Mouse (Mus musculus): ENCODE results near the gene Ttk.

Ttk gene

DNA sequence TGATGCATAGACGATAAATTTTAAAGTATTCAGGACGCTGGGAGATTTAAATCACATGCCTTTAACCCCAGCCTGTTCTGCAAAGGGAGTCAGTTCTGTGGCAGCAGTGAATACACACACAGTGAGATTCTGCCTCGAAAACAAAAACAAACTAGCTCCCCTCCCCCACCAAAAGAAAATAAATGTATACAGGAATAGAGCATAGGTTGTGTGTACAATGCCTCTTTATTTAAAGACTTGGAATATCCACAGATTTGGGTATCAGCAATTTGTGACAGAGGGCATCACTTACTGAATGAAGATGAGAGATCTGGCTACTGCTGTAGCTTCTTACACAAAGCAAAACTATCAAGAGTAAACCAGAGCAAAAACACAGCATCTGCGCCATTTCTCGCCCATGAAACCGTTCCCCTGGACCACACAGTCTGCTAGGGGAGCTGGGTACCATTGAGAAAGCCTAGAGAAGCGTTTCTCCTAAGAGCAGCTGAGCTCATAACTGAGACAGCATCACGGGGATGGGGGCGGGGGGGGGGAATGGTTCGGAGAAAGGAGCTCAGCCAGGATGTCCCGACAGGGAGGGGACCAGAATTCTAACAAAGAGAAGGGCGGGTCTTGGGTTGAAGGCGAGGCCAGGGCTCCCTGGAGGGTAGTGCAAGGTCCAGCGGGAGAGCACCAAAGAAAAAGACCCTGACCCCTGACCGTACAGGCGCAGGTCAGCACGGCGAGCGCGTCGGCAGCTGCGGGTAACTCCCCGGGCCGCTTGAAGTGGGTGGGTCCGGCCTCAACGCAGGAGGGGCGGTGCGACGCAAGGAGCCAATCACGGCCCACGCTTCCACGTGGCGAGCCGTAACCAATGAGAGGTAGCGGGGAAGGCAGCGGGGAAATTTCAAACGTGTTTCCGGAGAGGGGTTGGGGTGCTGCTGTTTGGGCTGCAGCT, at the start of gene Ttk:
Gene Ttk (plus strand): TSS at position 879 of the 937 bp plus-strand sequence.
- in situ Hi-C loops (cut with MboI) = no loop called here

DNA sequence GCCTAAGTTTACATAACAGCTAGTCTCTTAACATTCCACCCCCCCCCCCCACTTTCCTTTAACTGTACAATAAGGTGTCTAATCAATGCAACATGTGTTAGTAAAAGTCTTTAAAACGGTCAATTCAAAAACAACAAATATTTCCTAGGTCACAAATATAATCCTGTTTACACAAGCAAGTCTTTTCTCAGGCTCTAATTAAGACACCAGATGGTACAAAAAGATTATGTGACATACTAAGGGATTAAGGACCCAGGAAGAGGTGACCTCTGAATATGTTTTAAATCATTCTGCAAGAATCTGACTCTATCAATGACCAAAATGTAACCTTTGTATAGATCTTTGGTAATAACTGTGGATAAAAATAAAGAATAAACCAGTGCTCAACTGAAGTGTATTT, 49.0 kb upstream of the Ttk start:
- in situ Hi-C loops (cut with MboI) = no loop called here

DNA sequence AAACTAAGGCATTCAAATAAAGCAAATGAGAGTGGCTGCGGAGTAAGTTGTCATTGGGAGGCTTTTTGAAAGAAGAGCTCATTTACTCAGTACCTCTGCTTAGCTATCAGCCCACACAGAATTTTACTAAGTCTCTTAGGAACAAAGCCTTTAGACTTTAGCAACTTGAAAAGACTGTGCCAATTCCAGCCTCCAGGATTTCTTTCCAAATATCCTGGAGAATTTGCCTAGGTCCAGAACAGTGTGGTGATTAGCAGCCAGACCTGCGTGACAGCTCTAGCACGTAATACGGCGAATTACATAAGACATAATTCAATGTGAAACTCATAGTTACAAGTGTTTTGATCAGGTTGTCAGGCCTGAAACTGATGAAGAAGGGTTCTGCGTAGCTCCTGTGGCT, 45.2 kb upstream of the Ttk start:
- in situ Hi-C loops (cut with MboI) = no loop called here

DNA sequence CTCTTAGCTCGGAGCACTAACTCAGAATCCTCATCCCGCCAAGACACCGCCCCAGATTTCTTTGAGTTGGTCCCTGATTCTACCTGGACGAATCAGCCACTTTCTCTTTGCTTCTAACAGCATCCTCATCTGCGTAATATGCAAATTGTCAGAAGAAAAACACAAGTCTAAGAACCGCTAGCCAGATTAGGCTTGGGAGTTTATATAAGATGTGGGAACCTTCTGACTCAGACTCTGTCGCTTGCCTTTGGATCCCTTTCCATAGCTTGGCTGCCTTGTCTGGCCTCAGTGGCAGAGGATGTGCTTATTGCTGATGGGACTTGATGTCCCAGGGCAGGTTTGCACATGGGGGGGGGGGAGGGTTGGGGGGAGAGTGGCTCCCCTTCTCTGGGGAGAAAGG, 37.6 kb upstream of the Ttk start:
- in situ Hi-C loops (cut with MboI) = no loop called here

DNA sequence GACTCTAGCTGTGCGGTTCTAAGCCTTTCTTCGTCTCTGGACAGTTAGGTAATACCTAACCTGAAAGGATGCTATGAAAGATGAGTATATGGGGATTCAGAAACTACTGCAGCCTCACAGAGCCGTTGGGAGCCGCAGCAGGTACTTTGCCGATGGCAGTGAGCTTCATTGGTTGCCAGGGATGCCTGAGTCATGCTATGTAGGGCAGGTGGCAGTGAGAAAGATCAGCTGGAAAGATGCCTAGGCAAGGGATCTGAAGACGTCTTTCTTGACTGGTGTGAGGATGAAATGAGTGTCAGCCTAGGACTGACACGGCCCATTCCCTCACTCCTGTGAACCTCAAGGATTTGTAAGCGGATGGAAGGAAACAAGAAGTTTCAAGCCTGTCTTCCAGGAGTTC, 36.6 kb upstream of the Ttk start:
- in situ Hi-C loops (cut with MboI) = no loop called here

DNA sequence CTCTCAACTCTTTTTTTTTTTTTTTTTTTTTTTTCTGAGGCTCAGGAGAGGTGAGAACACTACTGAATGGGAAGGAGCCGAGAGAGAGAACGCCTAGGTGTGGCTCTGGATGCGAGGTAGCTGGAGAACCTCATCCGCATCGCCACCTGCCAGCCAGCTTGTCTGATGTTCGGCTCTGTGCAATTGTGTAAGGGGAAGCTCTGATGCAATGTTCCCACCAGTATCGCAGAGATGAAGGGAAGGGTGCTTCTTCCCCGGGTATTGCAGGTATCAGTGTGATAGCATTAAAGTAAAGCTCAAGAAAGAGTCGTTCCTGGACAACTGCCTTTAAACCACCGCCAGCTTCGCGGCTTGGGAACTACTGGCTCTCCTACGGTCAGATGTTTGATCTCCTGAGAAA, 30.1 kb upstream of the Ttk start:
- in situ Hi-C loops (cut with MboI) = no loop called here

DNA sequence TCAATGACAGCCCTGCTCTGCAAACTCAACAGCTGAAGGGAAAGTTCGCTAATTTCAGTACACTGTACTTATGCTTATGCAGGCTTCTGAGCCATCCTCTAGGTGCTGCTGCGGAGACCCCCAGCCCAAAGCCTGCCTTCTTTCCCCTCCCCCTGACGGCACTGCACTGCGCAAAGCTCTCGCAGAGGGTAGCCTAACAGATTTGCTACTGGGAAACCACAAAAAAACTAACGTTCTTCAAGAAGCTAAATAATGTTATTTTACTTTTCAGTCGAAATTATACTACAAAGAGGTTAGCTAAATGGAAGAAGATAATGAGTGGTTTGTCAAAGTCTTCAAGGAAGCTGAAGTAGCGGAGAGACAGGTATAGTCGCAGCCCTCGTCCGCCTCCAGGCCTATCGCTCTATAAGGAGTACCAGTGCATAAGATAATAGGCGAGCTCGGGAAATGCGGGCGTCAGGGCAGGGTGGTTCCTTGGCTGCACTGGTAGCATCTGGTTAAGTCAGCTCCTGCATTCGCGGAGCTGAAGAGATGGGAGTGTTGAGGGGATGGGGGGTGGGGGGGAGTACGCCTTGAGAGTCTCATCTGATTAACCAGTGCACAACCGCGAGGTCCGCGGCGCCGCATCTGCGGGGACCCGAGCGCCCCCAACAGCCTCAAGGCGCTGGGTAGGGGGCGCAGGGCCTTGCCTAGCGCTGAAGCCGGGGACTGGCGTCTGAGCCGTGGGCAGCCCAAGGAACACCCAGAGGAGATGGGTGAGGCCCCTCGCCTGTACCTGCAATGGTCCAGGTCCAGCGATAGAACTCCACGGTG, 29.1 kb upstream of the Ttk start:
- in situ Hi-C loops (cut with MboI) = no loop called here

DNA sequence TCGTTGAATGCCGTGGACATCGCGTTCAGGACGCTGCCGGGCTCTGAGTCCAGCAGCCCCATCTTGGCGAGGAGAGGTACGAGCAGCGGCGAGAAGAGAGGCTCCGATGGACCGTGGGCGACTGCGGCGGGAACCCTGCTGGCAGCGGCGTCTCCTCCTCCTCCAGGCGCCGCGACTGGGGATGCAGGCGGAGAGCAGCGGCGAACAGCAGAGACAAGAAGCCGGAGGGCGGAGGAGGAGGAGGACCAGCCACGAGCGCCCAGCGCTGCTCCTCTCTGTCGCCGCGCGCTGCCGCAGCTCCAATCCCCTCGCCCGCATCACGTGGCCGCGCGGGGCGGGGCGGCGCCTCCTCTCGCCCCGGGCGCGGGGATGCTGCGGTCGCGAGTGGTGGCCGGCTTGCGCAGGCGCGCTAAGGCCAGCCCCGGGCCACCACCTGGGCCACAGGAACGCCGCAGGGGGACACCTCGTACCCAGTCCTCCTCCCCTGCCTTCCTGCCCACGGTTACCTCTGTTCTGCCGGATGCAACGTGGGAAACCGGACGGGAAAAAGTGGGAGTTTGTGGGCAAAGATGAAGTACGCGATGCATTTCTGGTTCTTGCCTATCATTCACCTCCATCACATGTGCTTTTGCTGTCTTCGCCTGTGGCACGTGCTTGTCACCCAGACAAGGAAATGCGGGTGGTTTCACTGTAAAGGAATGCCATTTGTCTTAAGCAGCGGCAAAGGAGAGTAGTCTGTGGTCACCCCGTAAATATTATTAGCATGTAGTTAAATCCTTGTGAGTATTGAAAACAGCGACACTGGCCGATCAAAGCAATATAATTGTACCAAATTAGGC, 28.3 kb upstream of the Ttk start, which contains the start of gene Elovl4:
Gene Elovl4 (minus strand): TSS at position 301 of the 839 bp plus-strand sequence.
- in situ Hi-C loops (cut with MboI) = no loop called here

DNA sequence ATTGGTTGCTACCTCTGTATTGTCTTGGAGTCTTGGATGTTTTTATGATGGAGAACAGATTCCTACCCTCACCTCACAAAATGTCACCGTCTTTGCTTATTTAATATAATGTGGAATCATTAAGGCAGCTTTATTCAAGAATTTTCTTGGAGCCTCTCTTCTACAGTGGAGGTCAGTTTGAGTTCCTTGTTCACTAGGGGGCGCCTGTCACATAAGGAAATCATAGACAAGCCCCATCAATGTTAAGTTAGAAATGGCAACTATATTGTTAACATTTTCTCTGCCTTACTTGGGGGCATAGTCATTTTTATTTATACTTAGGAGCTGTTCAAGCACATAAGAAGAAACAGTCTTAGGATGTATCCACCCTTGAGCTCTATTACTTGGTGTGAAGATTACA, 26.9 kb upstream of the Ttk start:
- in situ Hi-C loops (cut with MboI) = no loop called here

DNA sequence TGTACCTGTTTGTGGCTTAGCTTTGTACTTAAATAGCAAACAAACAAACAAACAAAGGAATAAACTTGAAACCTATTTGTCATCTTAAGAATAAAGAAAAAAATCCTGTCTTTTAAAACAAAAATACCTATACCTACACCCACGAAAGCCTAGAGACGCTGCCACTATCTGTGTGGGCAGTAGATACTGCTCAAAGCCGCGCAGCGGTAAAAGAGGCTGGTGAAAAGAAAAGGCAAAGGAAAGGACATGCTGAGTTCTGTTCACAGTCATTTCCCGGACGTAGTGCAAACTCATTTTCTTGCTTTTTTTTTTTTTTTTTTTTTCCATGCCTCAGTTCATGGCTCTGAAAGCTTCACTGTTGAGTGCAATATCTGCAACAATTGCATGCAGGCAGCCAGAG, 15.3 kb upstream of the Ttk start:
- in situ Hi-C loops (cut with MboI) = loop anchor here (10.0 kb wide), 1 partner anchor 86 kb away; no protein-coding TSS in a partner anchor

DNA sequence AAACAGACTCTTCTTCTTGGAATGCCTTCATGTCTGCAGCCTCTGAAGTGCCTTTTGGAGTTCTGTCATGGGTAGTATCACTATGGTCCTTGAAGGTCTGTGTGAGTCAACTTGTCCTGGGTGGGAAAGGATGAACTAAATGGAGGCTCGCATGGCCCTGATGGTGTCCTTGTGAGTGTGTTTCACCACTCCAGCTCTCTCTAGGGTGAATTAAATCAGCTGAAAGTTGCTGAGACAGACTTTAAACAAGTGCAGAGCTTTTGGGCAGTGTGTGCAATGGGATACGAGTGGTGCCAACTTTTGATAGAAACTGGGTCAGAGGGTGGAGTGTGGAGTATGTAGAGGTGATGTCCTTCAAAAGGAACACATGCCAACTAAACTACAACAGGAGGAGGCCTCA, 13.5 kb upstream of the Ttk start:
- in situ Hi-C loops (cut with MboI) = no loop called here

DNA sequence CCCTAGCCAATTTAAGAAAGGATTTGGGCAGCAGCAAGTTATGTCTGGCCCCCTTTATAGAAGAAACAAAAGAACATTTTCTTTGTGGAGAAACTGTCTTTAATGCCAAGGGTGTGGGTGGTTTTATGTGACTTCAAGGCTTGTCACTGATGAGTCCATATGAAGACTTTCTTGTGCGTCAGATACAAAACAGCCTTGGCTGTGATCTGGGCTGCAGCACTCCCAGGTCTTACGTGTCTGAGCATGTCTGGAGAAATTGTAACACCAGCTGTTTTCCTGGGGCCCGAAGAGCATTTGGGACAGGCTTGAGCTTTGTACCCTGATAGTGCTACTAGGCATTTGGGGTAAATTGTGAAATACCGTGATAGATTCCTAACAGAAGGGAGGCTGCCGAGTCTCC, 11.6 kb upstream of the Ttk start:
- in situ Hi-C loops (cut with MboI) = no loop called here

DNA sequence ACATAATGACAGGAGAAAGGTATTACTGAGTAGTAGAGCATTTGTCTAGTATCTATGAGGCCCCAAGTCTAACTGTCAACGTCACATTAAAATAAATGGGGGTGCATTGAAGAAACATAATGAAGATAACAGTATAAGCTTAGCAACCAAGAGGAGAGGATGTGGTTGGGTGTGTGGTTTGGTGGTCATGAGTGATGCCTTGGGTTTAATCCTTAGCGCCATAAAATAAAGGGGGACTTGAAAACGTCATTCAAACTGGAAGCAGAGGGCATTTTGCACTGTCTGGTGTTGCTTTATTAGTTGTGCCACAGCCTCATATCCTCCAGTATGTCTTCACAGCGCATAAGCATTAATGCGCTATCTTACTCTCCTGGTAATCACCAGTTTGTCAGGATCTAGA, 4.6 kb upstream of the Ttk start:
- in situ Hi-C loops (cut with MboI) = no loop called here

DNA sequence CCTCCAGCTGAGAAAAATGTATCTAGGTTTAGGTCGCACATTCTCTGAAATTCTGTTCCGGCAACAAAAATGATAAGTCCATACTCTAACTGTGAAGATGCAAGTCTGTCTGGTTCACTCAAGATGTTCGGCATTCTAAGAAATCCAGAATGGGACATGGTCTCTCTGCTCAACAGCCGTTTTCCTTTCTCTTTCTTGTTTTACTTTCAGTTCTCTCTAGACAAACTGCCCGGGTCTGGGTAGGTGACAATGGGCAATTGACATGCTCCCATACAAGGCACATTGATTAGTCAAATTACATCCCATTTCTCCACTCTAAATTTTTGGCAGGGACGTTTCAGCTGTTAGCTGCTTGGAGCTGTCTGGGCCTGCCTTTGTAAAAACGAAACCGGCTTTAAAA, 3.3 kb upstream of the Ttk start:
- in situ Hi-C loops (cut with MboI) = no loop called here

DNA sequence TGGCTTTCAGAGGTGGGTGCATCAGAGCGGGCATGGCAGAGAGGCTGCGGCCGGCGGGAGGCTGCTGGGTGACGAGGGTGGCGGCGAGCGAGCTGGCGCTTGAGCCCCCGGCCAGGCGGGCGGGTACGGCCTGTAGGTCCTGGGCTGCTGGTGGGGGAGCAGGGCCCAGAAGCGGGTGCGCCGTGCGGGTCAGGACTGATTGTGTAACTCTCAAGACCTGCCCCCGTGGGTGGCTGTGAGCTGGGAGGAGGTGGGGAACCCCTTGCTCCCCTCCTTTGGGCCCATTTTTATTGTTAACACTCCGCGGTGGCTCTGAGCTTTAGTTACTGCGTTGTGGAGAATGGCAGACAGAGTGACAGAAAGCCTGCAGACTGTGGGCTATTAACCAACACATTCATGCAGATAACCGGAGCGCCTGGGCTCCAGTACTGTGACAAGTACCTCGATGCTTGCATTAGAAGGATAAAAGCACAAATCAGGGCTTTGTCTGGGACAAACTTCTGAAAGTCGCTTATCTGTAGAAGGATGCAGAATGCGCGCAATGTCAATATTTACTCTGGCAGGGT, 342 bp downstream of the Ttk start:
- in situ Hi-C loops (cut with MboI) = no loop called here

DNA sequence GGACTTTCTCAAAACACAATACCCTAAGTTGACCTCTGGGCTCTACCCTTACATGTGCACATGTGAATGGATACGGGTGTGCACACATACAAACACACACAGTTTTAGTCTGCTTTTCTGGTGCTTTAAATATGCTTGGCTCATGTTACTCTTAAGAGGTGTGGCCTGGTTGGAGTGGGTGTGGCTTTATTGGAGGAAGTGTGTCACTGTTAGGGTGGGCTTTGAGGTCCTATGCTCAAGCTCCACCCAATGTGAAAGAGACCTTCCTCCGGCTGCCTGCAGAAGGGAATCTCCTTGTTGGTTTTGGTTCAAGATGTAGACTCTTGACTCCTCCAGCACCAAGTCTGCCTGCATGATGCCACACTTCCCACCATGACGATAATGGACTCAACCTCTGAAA, 18.0 kb downstream of the Ttk start:
- in situ Hi-C loops (cut with MboI) = no loop called here

DNA sequence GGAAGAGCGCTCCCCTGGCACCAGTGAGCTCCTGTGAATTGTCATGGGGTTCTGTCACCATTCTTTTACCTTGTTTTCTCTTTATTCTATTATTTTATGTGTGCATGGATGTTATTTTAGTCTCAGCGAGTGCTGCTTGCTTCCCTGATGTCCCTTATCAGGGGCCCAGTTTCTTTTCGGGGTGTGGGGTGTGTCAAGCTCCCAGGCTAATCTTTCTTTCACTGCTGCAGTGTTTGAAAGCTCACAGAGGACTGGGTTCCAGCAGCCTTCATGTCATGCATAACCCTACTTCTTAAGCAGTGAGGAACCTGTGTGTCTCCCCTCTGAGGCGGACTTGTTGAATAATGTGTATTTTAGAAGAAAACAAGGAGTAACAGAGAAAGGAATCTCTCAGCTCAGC, 30.7 kb downstream of the Ttk start:
- in situ Hi-C loops (cut with MboI) = no loop called here

DNA sequence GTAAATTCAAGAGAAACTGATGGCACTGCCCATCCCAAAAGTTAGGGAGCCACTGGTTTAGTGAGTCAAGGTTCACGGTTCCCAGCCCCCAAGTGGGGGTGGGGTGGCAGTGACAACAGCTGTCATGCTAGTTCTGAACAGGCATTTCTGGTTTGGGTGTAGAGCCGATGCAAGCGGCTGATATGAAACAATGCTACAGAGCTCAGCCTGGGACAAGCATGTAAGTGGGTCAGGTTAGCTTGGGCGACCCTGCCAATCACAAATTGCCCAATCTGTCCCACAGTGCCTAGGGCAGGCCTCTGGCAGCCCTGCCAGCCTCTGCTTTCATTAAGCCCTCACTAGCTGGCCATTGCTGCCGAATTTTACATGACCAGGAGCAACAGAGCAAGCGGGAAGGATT, 47.7 kb downstream of the Ttk start:
- in situ Hi-C loops (cut with MboI) = no loop called here

DNA sequence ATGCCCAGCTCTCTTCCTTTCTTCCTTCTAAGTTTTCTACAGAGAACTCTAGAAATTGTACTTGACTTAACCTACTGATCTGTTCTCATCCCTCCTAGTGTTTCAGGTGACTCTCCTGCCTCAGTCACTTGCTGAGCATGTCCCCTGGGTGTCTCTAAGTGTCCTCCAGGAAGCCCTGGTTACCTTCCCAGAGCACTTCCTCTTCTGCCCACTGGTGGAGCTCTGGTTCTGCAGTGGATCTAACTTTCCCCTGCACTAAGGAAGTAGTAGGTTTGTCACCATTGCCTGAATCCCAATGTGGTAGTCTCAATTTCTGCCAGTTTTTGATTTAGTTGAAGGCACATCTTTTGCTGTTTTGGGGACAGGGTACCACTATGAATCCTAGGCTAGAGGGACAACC, 51.7 kb downstream of the Ttk start:
- in situ Hi-C loops (cut with MboI) = no loop called here

DNA sequence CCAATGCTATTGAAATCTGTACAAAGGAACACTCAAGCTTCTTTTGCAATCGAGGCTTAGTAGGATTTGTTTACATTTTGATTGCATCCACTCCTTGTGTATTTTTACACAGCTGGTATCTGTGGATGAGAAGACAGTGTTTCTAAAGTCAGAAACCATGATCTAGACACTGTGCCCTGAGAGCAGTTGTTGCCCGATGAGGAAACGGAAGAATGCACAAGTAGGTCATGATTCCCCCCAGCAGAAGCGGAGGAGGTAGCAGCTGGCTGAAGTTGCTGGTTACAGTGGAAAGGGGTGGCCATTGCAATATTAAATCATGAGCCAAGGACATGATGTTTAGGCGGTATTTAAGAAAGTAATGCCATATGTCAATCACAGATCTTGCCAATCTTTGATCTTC, 53.7 kb downstream of the Ttk start:
- in situ Hi-C loops (cut with MboI) = no loop called here

DNA sequence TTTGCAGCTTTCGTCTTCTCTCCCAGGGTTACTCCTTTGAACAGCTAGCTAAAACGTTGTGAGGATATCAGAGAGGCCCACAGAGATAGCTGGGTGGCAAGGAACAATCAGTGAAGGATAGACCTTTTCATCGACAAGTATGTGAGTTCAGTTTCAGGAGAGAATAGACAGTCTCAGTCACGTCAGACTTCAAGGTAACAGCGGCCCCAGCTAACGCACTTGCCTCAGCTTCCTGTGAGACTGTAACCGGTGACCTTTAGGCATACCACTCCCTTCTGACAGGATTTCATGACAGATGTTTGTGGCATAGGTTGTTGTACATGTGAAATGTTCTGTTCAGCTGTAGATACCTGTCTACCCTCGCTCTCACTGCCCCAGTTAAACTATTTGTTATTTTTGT, 58.6 kb downstream of the Ttk start:
- in situ Hi-C loops (cut with MboI) = no loop called here
